Mouse (Mus musculus): ENCODE data around the gene Cep250. TPM values are rescaled to one million over a fixed set of nuclear protein-coding genes. Genes with fewer than 3 reads are reported as not detected.

Gene Cep250
- polyA plus RNA-seq, 1 experiment = 13.0 TPM

DNA sequence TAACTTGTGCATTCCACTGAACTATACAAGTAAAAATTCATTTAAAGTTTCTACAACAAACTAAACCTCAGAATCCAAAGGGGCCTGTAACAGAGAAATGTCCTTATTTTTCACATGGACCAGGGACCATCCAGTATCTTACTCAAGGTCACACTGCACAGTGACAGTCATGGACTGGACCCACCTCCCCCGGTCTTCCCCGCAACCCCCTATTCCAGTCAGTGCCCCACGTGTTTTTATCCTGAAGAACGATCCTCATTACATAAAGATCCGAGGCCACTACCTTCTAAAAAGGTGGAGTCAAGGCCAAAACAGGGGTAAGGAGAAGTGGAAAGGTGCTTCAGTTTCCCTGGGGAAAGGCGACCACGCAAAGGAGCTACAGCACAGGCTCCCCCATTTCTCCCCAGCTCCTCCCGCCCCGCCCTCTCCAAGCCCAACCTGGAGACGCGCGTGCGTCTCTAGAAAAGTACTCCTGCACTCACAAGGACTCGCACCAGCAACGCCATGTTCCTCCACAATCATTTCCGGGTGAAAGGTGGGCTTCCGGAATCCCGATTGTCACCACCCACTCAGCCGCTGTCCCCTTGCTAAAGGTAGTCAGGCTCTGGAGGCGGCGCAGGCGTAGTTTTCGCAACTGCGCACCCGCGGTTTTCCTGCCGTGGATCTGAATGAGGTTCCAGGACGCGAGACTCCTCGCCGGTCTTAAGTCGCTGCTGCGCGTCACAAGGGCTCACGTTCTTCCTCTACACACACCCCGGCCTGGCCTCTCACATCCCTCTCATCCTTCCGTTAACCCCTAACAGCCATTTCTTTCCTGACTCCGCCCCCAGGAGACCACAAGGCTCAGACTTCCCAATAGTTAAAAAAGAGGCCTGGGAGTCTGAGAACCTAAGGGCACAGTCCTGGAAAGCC is 26.5 kb upstream of the Cep250 start, which contains the start of gene Uqcc1:
TSS of gene Uqcc1 (minus strand) at position 780 of the 912 bp plus-strand sequence.
- Histone ChIP-seq H3ac (ENCODE audit: control insufficient read depth, insufficient read length) (peak within 1 kb of the TSS; percentile 48), H3K36me3 (ENCODE audit: control insufficient read depth, insufficient read depth) (no peaks in the 10 kb centered on the region), H3K4me3 (peak within 1 kb of the TSS; percentile 75), H3K27me3 (ENCODE audit: control insufficient read depth, insufficient read depth, insufficient read length) (no peaks in the 10 kb centered on the region), H3K4me2 (ENCODE audit: low read depth) (peak within 1 kb of the TSS; percentile 90), H3K79me2 (ENCODE audit: control insufficient read depth, insufficient read depth) (peaks cover 50% of the 10 kb centered on the region)
- TF ChIP-seq POLR2A (IDR thresholded peaks at IDR 0.05; ENCODE audit: insufficient read length, low read depth) (peak; percentile 84), CEBPB (IDR thresholded peaks at IDR 0.05; ENCODE audit: insufficient read depth, poor library complexity, severe bottlenecking) (no peak), MAX (IDR thresholded peaks at IDR 0.05; ENCODE audit: low read depth) (no peak), TCF12 (IDR thresholded peaks at IDR 0.05; ENCODE audit: insufficient read depth, poor library complexity, severe bottlenecking) (no peak), USF1 (IDR thresholded peaks at IDR 0.05; ENCODE audit: low read depth) (no peak), POLR2AphosphoS2 (IDR thresholded peaks at IDR 0.05; ENCODE audit: insufficient read length, low read depth) (peak; percentile 81), REST (IDR thresholded peaks at IDR 0.05; ENCODE audit: insufficient read depth, insufficient read length) (no peak), SRF (IDR thresholded peaks at IDR 0.05; ENCODE audit: control insufficient read depth, insufficient read length, low read depth) (no peak), MYOD1 (IDR thresholded peaks at IDR 0.05; ENCODE audit: control insufficient read depth in 1 of 3, insufficient read length in 2 of 3, low read depth in 2 of 3) (no peak), TCF3 (IDR thresholded peaks at IDR 0.05; ENCODE audit: insufficient read length, low read depth) (no peak), MYOG (IDR thresholded peaks at IDR 0.05; ENCODE audit: control insufficient read depth in 1 of 3, insufficient read depth in 1 of 3, insufficient read length in 2 of 3, low read depth in 2 of 3) (peak in 1 of 3 experiments; percentile 36)

DNA sequence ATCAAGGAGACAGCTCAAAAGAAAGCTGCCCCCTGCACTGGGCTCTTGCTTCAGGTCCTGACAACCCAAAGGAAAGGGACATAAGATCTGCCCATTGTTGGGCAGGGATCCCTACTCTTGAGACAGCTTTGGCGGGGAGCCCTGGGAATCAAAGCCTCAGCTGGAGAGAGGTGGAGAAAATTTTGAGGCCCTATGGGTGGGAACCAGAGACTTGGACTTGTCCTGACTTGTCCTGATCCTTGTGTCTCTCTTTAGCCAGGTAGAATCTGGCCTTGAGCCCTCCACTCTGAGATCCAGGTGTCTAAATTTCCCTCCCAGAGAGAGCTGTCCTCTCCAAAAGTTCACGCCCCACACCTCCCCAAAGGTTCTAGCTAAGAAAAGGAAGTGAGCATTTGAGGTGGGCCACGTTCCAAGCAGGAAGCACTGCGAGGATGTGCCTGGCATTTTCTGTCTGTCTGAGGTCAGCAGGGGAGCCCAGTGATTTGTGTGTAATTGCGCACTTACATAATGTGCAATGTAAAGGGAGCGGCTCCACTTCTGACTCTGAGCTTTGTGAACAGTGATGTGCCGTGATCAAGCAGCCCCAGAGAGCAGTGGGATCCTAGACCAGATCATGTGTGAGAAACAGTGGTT is 16.2 kb upstream of the Cep250 start:
- Histone ChIP-seq H3K36me3 (ENCODE audit: control insufficient read depth, insufficient read depth) (no peaks in the 10 kb centered on the region), H3K79me2 (ENCODE audit: control insufficient read depth, insufficient read depth) (no peaks in the 10 kb centered on the region), H3K27me3 (ENCODE audit: control insufficient read depth, insufficient read depth, insufficient read length) (no peaks in the 10 kb centered on the region), H3K4me3 (no peak overlapping the region), H3K4me2 (ENCODE audit: low read depth) (no peak overlapping the region), H3ac (ENCODE audit: control insufficient read depth, insufficient read length) (no peak overlapping the region)
- TF ChIP-seq POLR2A (IDR thresholded peaks at IDR 0.05; ENCODE audit: insufficient read length, low read depth) = no peak
- no peak for TF ChIP-seq CEBPB (IDR thresholded peaks at IDR 0.05; ENCODE audit: insufficient read depth, poor library complexity, severe bottlenecking)
- TF ChIP-seq USF1 (IDR thresholded peaks at IDR 0.05; ENCODE audit: low read depth) = no peak
- TF ChIP-seq REST (IDR thresholded peaks at IDR 0.05; ENCODE audit: insufficient read depth, insufficient read length) = no peak
- no peak for TF ChIP-seq E2F4 (IDR thresholded peaks at IDR 0.05; ENCODE audit: insufficient read depth)
- TF ChIP-seq MAX (IDR thresholded peaks at IDR 0.05; ENCODE audit: low read depth) = no peak
- no peak for TF ChIP-seq POLR2AphosphoS2 (IDR thresholded peaks at IDR 0.05; ENCODE audit: insufficient read length, low read depth)

DNA sequence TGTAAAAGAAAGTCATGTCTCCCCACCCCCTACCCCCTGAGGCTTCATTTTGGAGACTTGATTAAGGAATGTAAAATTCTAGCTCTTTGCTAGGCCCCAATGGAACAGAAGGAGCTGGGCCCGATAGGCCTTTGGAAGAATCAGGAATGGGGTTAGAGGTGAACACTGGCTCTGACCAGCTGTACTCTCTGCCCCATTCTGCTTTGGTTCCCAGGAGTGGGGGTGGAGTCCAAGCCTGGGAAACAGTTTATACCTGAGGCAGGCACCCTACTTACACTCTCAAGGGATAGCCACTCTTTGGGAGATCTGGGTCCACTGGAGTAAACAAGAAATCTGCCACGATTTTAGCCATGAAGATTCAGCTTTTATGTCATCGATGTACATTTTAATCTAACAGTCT is 15.6 kb upstream of the Cep250 start, which contains the start of gene Gm15557:
TSS of gene Gm15557 (plus strand) at position 48 of the 400 bp plus-strand sequence.
- TF ChIP-seq CEBPB (IDR thresholded peaks at IDR 0.05; ENCODE audit: insufficient read depth, poor library complexity, severe bottlenecking) (no peak), REST (IDR thresholded peaks at IDR 0.05; ENCODE audit: insufficient read depth, insufficient read length) (no peak), POLR2AphosphoS2 (IDR thresholded peaks at IDR 0.05; ENCODE audit: insufficient read length, low read depth) (no peak), TCF12 (IDR thresholded peaks at IDR 0.05; ENCODE audit: insufficient read depth, poor library complexity, severe bottlenecking) (no peak), USF1 (IDR thresholded peaks at IDR 0.05; ENCODE audit: low read depth) (no peak), E2F4 (IDR thresholded peaks at IDR 0.05; ENCODE audit: insufficient read depth) (no peak), SRF (IDR thresholded peaks at IDR 0.05; ENCODE audit: control insufficient read depth, insufficient read length, low read depth) (no peak), MAX (IDR thresholded peaks at IDR 0.05; ENCODE audit: low read depth) (no peak), MYOD1 (IDR thresholded peaks at IDR 0.05; ENCODE audit: control insufficient read depth in 1 of 3, insufficient read length in 2 of 3, low read depth in 2 of 3) (no peak), MYOG (IDR thresholded peaks at IDR 0.05; ENCODE audit: control insufficient read depth in 1 of 3, insufficient read depth in 1 of 3, insufficient read length in 2 of 3, low read depth in 2 of 3) (no peak), TCF3 (IDR thresholded peaks at IDR 0.05; ENCODE audit: insufficient read length, low read depth) (no peak), POLR2A (IDR thresholded peaks at IDR 0.05; ENCODE audit: insufficient read length, low read depth) (no peak)
- Histone ChIP-seq H3K4me2 (ENCODE audit: low read depth) (no peak within 1 kb of the TSS), H3K36me3 (ENCODE audit: control insufficient read depth, insufficient read depth) (no peaks in the 10 kb centered on the region), H3K27me3 (ENCODE audit: control insufficient read depth, insufficient read depth, insufficient read length) (no peaks in the 10 kb centered on the region), H3K79me2 (ENCODE audit: control insufficient read depth, insufficient read depth) (no peaks in the 10 kb centered on the region), H3K4me3 (no peak within 1 kb of the TSS), H3ac (ENCODE audit: control insufficient read depth, insufficient read length) (no peak within 1 kb of the TSS)

DNA sequence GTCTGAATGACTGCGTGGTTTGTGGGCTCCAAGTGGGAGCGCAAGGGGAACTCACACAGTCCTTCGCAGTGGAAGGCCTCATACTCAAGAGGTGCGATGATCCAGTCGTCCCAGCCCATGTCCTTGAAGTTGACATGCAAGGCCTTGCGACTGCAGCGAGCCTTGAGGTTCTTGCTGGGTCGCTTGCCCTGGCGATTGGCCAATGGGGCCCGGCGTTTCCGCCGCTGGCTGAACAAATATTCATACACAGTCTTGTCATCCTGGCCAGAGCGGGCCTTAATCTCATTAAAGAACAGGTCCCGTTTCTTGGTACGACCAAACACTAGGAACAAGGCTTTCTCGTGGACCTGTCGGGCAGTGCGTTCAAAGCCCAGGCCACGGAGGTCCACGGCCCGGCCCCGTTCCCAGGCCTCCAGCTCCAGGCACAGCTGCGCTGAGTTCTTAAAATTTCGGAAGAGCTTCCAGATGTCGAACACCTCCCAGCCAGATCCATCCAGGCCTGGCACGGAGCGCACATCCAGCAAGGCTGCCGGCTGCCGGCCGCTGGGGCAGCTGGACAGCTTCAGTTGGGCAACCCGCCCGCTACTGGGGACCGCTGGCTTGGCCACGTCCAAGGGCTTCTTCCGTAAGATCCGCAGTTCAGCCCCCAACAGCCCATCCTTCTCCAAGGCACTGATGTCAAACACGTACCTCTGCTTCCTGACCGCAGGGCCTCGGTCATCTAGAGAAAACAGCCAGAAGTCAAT is 14.4 kb upstream of the Cep250 start:
- H3K4me2 ChIP-seq (ENCODE audit: low read depth) = no peak overlapping the region
- H3K4me3 ChIP-seq = no peak overlapping the region

More for the DNA sequence above, 14.4 kb upstream of the Cep250 start:
- TF ChIP-seq POLR2A (IDR thresholded peaks at IDR 0.05; ENCODE audit: insufficient read length, low read depth) (no peak), MAX (IDR thresholded peaks at IDR 0.05; ENCODE audit: low read depth) (no peak), MYOD1 (IDR thresholded peaks at IDR 0.05; ENCODE audit: control insufficient read depth in 1 of 3, insufficient read length in 2 of 3, low read depth in 2 of 3) (no peak), E2F4 (IDR thresholded peaks at IDR 0.05; ENCODE audit: insufficient read depth) (no peak), SRF (IDR thresholded peaks at IDR 0.05; ENCODE audit: control insufficient read depth, insufficient read length, low read depth) (no peak), MYOG (IDR thresholded peaks at IDR 0.05; ENCODE audit: control insufficient read depth in 1 of 3, insufficient read depth in 1 of 3, insufficient read length in 2 of 3, low read depth in 2 of 3) (no peak), CEBPB (IDR thresholded peaks at IDR 0.05; ENCODE audit: insufficient read depth, poor library complexity, severe bottlenecking) (no peak), REST (IDR thresholded peaks at IDR 0.05; ENCODE audit: insufficient read depth, insufficient read length) (no peak), USF1 (IDR thresholded peaks at IDR 0.05; ENCODE audit: low read depth) (no peak), TCF12 (IDR thresholded peaks at IDR 0.05; ENCODE audit: insufficient read depth, poor library complexity, severe bottlenecking) (no peak), TCF3 (IDR thresholded peaks at IDR 0.05; ENCODE audit: insufficient read length, low read depth) (no peak), POLR2AphosphoS2 (IDR thresholded peaks at IDR 0.05; ENCODE audit: insufficient read length, low read depth) (no peak)
- H3K79me2 ChIP-seq (ENCODE audit: control insufficient read depth, insufficient read depth) = no peaks in the 10 kb centered on the region
- no peaks in the 10 kb centered on the region for H3K36me3 ChIP-seq (ENCODE audit: control insufficient read depth, insufficient read depth)
- no peak overlapping the region for H3ac ChIP-seq (ENCODE audit: control insufficient read depth, insufficient read length)
- H3K27me3 ChIP-seq (ENCODE audit: control insufficient read depth, insufficient read depth, insufficient read length) = no peaks in the 10 kb centered on the region
